Mouse (Mus musculus) midbrain, embryonic 11.5 days (tissue): ENCODE measurements around the gene Oasl2. TPM values are rescaled to one million over a fixed set of nuclear protein-coding genes. Genes with fewer than 3 reads are reported as not detected.
"Not testable (repeated sequence)": the region's sequence is repeated elsewhere in the genome, so short reads cannot be mapped to it uniquely, and the experiment has no call there.

Source experiments
- ATAC-seq: fragments of 200-750 bp; cut with Nextera tagmentation; 2 replicates; pipeline ENCODE4 v1.8.0; 2017; ENCODE audit warnings: moderate TSS enrichment, moderate library complexity; ENCODE audit not compliant: low FRiP score
- DNase-seq: peaks from one replicate; pipeline ENCODE4 v3.0.0; 2015; ENCODE audit warnings: low spot score; ENCODE audit errors: missing footprints
- H3K27ac ChIP-seq: fragments of 300-500 bp; sonication (generic); 2 replicates; pipeline ENCODE4 v1.5.1; 2014; ENCODE audit warnings: low read depth, low read length
- H3K27me3 ChIP-seq: fragments of 300-500 bp; sonication (generic); 2 replicates; pipeline ENCODE4 v1.6.1; 2014; ENCODE audit warnings: mild to moderate bottlenecking, low read length, moderate library complexity, mixed read lengths; ENCODE audit not compliant: control insufficient read depth, insufficient read depth
- H3K36me3 ChIP-seq: fragments of 300-500 bp; sonication (generic); 2 replicates; pipeline ENCODE4 v1.6.1; 2014; ENCODE audit warnings: mild to moderate bottlenecking, low read length, moderate library complexity, mixed read lengths; ENCODE audit not compliant: control insufficient read depth, insufficient read depth
- H3K4me1 ChIP-seq: fragments of 300-500 bp; sonication (generic); 2 replicates; pipeline ENCODE4 v1.6.1; 2014; ENCODE audit warnings: low read length; ENCODE audit not compliant: control insufficient read depth, insufficient read depth
- H3K4me2 ChIP-seq: fragments of 300-500 bp; sonication (generic); 2 replicates; pipeline ENCODE4 v1.6.1; 2014; ENCODE audit warnings: mild to moderate bottlenecking, moderate library complexity
- H3K4me3 ChIP-seq: fragments of 300-500 bp; sonication (generic); 2 replicates; pipeline ENCODE4 v1.5.1; 2014; ENCODE audit warnings: low read depth, low read length
- H3K9ac ChIP-seq: fragments of 300-500 bp; sonication (generic); 2 replicates; pipeline ENCODE4 v1.6.1; 2014; ENCODE audit warnings: low read length
- H3K9me3 ChIP-seq: fragments of 300-500 bp; sonication (generic); 2 replicates; pipeline ENCODE4 v1.6.1; 2016; ENCODE audit warnings: low read length; ENCODE audit not compliant: control insufficient read depth
- WGBS: fragments of 180-500 bp; shearing (Covaris S2); extraction: QIAGEN DNeasy Blood & Tissue Kit; methylation state at CpG from one replicate; pipeline ENCODE4 v1.1.7; 2014; 5-methylcytosine and 5-hydroxymethylcytosine counted together
- polyA plus RNA-seq: library from polyadenylated mRNA; unstranded; fragments of >200 nt; fragmentation: Nextera tagmentation; extraction: Ambion mirVana; gene quantifications from 2 replicates; pipeline ENCODE4 v1.2.1, GENCODE M21; 2014

The Oasl2 gene
- polyA plus RNA-seq, 1 experiment from 2014 or later, result 1.3 TPM

GRCm38 (mm10) chr5:114922998-114923473 is 26.3 kb downstream of the Oasl2 start, which contains the start of gene Oasl1:
TSS of gene Oasl1 (plus strand) at chr5:114923240.
- no peaks in the 10 kb centered on the region for H3K27me3 ChIP-seq
- no peak within 1 kb of the TSS for H3K27ac ChIP-seq
- H3K4me2 ChIP-seq, result no peak within 1 kb of the TSS

GRCm38 (mm10) chr5:114926153-114926684 is 29.5 kb downstream of the Oasl2 start:
- no peaks in the 10 kb centered on the region for H3K36me3 ChIP-seq
- H3K9me3 ChIP-seq, result 0 out of 2 replicates have a peak, but pooled peaks cover 2% of the 10 kb centered on the region
- WGBS, result 66% methylated on average over 1 of the region's 1 CpGs
- no peak overlapping the region for H3K27ac ChIP-seq
- H3K4me2 ChIP-seq, result no peak overlapping the region
- no peaks in the 10 kb centered on the region for H3K27me3 ChIP-seq
- ATAC-seq (no peak), DNase-seq (no peak)
- peaks cover 3% of the 10 kb centered on the region; the same call in 1 of the 2 replicates for H3K4me1 ChIP-seq
- no peak overlapping the region for H3K9ac ChIP-seq
- H3K4me3 ChIP-seq, result no peak overlapping the region

More at GRCm38 (mm10) chr5:114922998-114923473, 26.3 kb downstream of the Oasl2 start, which contains the start of gene Oasl1:
- no peak within 1 kb of the TSS for H3K4me3 ChIP-seq
- 64% methylated on average over 15 of the region's 15 CpGs for WGBS
- H3K9ac ChIP-seq, result no peak within 1 kb of the TSS
- 0 out of 2 replicates have a peak, but pooled peaks cover 2% of the 10 kb centered on the region for H3K9me3 ChIP-seq
- ATAC-seq (no peak), DNase-seq (peak; percentile 81)
- H3K4me1 ChIP-seq, result peaks cover 3% of the 10 kb centered on the region; the same call in 1 of the 2 replicates
- H3K36me3 ChIP-seq, result no peaks in the 10 kb centered on the region

GRCm38 (mm10) chr5:114926753-114927152 is 30.0 kb downstream of the Oasl2 start:
- no peak overlapping the region for H3K27ac ChIP-seq
- H3K4me2 ChIP-seq, result no peak overlapping the region
- 73% methylated on average over 9 of the region's 9 CpGs for WGBS
- H3K27me3 ChIP-seq, result no peaks in the 10 kb centered on the region
- H3K36me3 ChIP-seq, result no peaks in the 10 kb centered on the region
- H3K4me1 ChIP-seq, result peaks cover 3% of the 10 kb centered on the region; the same call in 1 of the 2 replicates
- no peak overlapping the region for H3K4me3 ChIP-seq
- DNase-seq (no peak), ATAC-seq (no peak)
- H3K9ac ChIP-seq, result no peak overlapping the region
- H3K9me3 ChIP-seq, result 0 out of 2 replicates have a peak, but pooled peaks cover 2% of the 10 kb centered on the region

- H3K36me3 ChIP-seq, result no peaks in the 10 kb centered on the region
- H3K27me3 ChIP-seq, result no peaks in the 10 kb centered on the region
- H3K4me2 ChIP-seq, result no peak overlapping the region
- no peaks in the 10 kb centered on the region for H3K4me1 ChIP-seq
- no peak overlapping the region for H3K4me3 ChIP-seq
- ATAC-seq, result no peak
- peak; percentile 59 for DNase-seq
- no peak overlapping the region for H3K9ac ChIP-seq
- no peak overlapping the region for H3K27ac ChIP-seq
- H3K9me3 ChIP-seq, result no peaks in the 10 kb centered on the region
- 66% methylated on average over 5 of the region's 5 CpGs for WGBS
Measured at GRCm38 (mm10) chr5:114931626-114932025, 34.9 kb downstream of the Oasl2 start.

GRCm38 (mm10) chr5:114933206-114933605 is 36.5 kb downstream of the Oasl2 start:
- H3K9me3 ChIP-seq, result no peaks in the 10 kb centered on the region
- H3K9ac ChIP-seq, result no peak overlapping the region
- no peaks in the 10 kb centered on the region for H3K36me3 ChIP-seq
- no peak overlapping the region for H3K4me3 ChIP-seq
- no peaks in the 10 kb centered on the region for H3K4me1 ChIP-seq
- H3K27me3 ChIP-seq, result no peaks in the 10 kb centered on the region
- ATAC-seq, result no peak
- 82% methylated on average over 8 of the region's 8 CpGs for WGBS
- H3K27ac ChIP-seq, result no peak overlapping the region
- H3K4me2 ChIP-seq, result no peak overlapping the region
- peak; percentile 73 for DNase-seq

GRCm38 (mm10) chr5:114935838-114936237 is 39.1 kb downstream of the Oasl2 start:
- Histone ChIP-seq H3K36me3 (no peaks in the 10 kb centered on the region), H3K4me2 (no peak overlapping the region), H3K9me3 (no peaks in the 10 kb centered on the region; the same call in 1 of the 2 replicates), H3K9ac (no peak overlapping the region), H3K27ac (no peak overlapping the region), H3K27me3 (no peaks in the 10 kb centered on the region), H3K4me1 (no peaks in the 10 kb centered on the region), H3K4me3 (no peak overlapping the region)
- DNase-seq, result peak; percentile 79
- no peak for ATAC-seq
- 29% methylated on average over 3 of the region's 3 CpGs for WGBS

GRCm38 (mm10) chr5:114941138-114941537 is 44.4 kb downstream of the Oasl2 start:
- DNase-seq, result peak; percentile 57
- 55% methylated on average over 3 of the region's 3 CpGs for WGBS
- not testable (repeated sequence) for H3K4me3 ChIP-seq, H3K4me2 ChIP-seq, ATAC-seq, H3K36me3 ChIP-seq, H3K27me3 ChIP-seq, H3K9me3 ChIP-seq, H3K9ac ChIP-seq, H3K4me1 ChIP-seq, H3K27ac ChIP-seq

GRCm38 (mm10) chr5:114942074-114942765 is 45.5 kb downstream of the Oasl2 start, which contains the start of gene 2210016L21Rik:
TSS of gene 2210016L21Rik (plus strand) at chr5:114942158.
- 1% methylated on average over 39 of the region's 39 CpGs for WGBS
- peak within 1 kb of the TSS; percentile 66 for H3K27ac ChIP-seq
- DNase-seq (peak; percentile 97), ATAC-seq (peak; percentile 97)
- H3K4me1 ChIP-seq, result peaks cover 5% of the 10 kb centered on the region
- no peaks in the 10 kb centered on the region for H3K27me3 ChIP-seq
- peaks cover 11% of the 10 kb centered on the region; the same call in 1 of the 2 replicates for H3K36me3 ChIP-seq
- peak within 1 kb of the TSS; percentile 94 for H3K9ac ChIP-seq
- peak within 1 kb of the TSS; percentile 80 for H3K4me2 ChIP-seq
- no peaks in the 10 kb centered on the region; the same call in 1 of the 2 replicates for H3K9me3 ChIP-seq
- H3K4me3 ChIP-seq, result peak within 1 kb of the TSS; percentile 80

GRCm38 (mm10) chr5:114942766-114943130 is 46.0 kb downstream of the Oasl2 start:
- peaks cover 5% of the 10 kb centered on the region for H3K4me1 ChIP-seq
- no peaks in the 10 kb centered on the region for H3K27me3 ChIP-seq
- H3K4me2 ChIP-seq, result peak overlapping the region; percentile 80
- DNase-seq (peak; percentile 70), ATAC-seq (no peak)
- peaks cover 16% of the 10 kb centered on the region for H3K36me3 ChIP-seq
- 46% methylated on average over 4 of the region's 4 CpGs for WGBS
- peak overlapping the region; percentile 94 for H3K9ac ChIP-seq
- peak overlapping the region; percentile 80 for H3K4me3 ChIP-seq
- no peak overlapping the region for H3K27ac ChIP-seq
- H3K9me3 ChIP-seq, result no peaks in the 10 kb centered on the region; the same call in 1 of the 2 replicates
